Mouse (Mus musculus) gonadal fat pad, adult 2 months (tissue): ENCODE measurements around the gene Scgb2b15. TPM values are rescaled to one million over a fixed set of nuclear protein-coding genes. Genes with fewer than 3 reads are reported as not detected.
"Not testable (repeated sequence)": the region's sequence is repeated elsewhere in the genome, so short reads cannot be mapped to it uniquely, and the experiment has no call there.

ENCODE experiments used
- DNase-seq: peaks from one replicate; pipeline ENCODE4 v3.0.0-alpha.2; 2012; ENCODE audit warnings: low read depth
- polyA plus RNA-seq: library from polyadenylated mRNA; depleted of rRNA; stranded (reverse); fragments of >200 nt; gene quantifications from 2 replicates; pipeline ENCODE4 v1.2.3, GENCODE M21; 2012; rRNA removed

Scgb2b15 gene
- polyA plus RNA-seq, result not detected in 2 replicates

GRCm38 (mm10) chr7:32829562-32829961 is at the start of gene Scgb2b15:
Gene Scgb2b15 (minus strand): TSS chr7:32829662.
- DNase-seq, result not testable (repeated sequence)

- not testable (repeated sequence) for DNase-seq
Measured at GRCm38 (mm10) chr7:32836254-32836653, 6.8 kb upstream of the Scgb2b15 start, which contains the start of gene Scgb1b15. Gene Scgb1b15 (plus strand): TSS chr7:32836554.

Other genes starting within 250 kb of the Scgb2b15 start
- not detected in 2 replicates for gene Scgb1b15, start 6.9 kb upstream of the Scgb2b15 start, polyA plus RNA-seq
- gene Scgb2b17, start 226.9 kb upstream of the Scgb2b15 start, polyA plus RNA-seq, result not detected in 2 replicates
- not detected in 2 replicates for gene Scgb1b17, start 233.8 kb upstream of the Scgb2b15 start, polyA plus RNA-seq